Mouse (Mus musculus) stomach, postnatal 0 days (tissue): Measurements from ENCODE around the gene Tmbim1. TPM values are rescaled to one million over a fixed set of nuclear protein-coding genes. Genes with fewer than 3 reads are reported as not detected.

Experiments
- ATAC-seq: fragments of 200-750 bp; cut with Nextera tagmentation; 2 replicates; pipeline ENCODE4 v1.8.0; 2017; ENCODE audit not compliant: low FRiP score, low TSS enrichment
- DNase-seq: peaks from one replicate; pipeline ENCODE4 v3.0.0-alpha.2; 2016; ENCODE audit warnings: low spot score
- H3K27ac ChIP-seq: fragments of 300-500 bp; sonication (generic); replicated peaks from 2 replicates; pipeline ENCODE4 v1.5.1; 2014; ENCODE audit warnings: mild to moderate bottlenecking, control low read depth
- H3K27me3 ChIP-seq: fragments of 300-500 bp; sonication (generic); 2 replicates; pipeline ENCODE4 v1.6.1; 2014; ENCODE audit warnings: low read length; ENCODE audit not compliant: control insufficient read depth, insufficient read depth
- H3K36me3 ChIP-seq: fragments of 300-500 bp; sonication (generic); 2 replicates; pipeline ENCODE4 v1.6.1; 2014; ENCODE audit warnings: low read length, mixed read lengths; ENCODE audit not compliant: control insufficient read depth, insufficient read depth
- H3K4me1 ChIP-seq: fragments of 300-500 bp; sonication (generic); replicated peaks from 2 replicates; pipeline ENCODE4 v1.6.1; 2014; ENCODE audit warnings: antibody characterized with exemption; ENCODE audit not compliant: control insufficient read depth, insufficient read depth
- H3K4me2 ChIP-seq: fragments of 300-500 bp; sonication (generic); replicated peaks from 2 replicates; pipeline ENCODE4 v1.6.1; 2014; ENCODE audit warnings: low read depth, mild to moderate bottlenecking, control low read depth, moderate library complexity
- H3K4me3 ChIP-seq: fragments of 300-500 bp; sonication (generic); 2 replicates; pipeline ENCODE4 v1.5.1; 2014; ENCODE audit warnings: low read depth, low read length, control low read depth
- H3K9ac ChIP-seq: fragments of 300-500 bp; sonication (generic); 2 replicates; pipeline ENCODE4 v1.6.1; 2014; ENCODE audit warnings: mild to moderate bottlenecking, low read length, control low read depth, mixed read lengths
- H3K9me3 ChIP-seq: fragments of 300-500 bp; sonication (generic); 2 replicates; pipeline ENCODE4 v1.6.1; 2016; ENCODE audit warnings: low read length; ENCODE audit not compliant: control insufficient read depth
- CTCF ChIP-seq: IDR thresholded peaks from 2 replicates; pipeline ENCODE4 v1.5.1; 2016; ENCODE audit warnings: antibody characterized with exemption, low read depth, mild to moderate bottlenecking, moderate library complexity
- EP300 ChIP-seq: optimal IDR thresholded peaks from 2 replicates; pipeline ENCODE3; 2016; ENCODE audit warnings: antibody characterized with exemption
- WGBS: fragments of 180-500 bp; shearing (Covaris S2); extraction: QIAGEN DNeasy Blood & Tissue Kit; methylation state at CpG from one replicate; pipeline ENCODE4 v1.1.7; 2014; 5-methylcytosine and 5-hydroxymethylcytosine counted together
- polyA plus RNA-seq: library from polyadenylated mRNA; unstranded; fragments of >200 nt; fragmentation: Nextera tagmentation; extraction: Ambion mirVana; gene quantifications from 2 replicates; pipeline ENCODE4 v1.2.1, GENCODE M21; 2015

Gene Tmbim1
- polyA plus RNA-seq, 1 experiment from 2014 or later, result 109 TPM

DNA sequence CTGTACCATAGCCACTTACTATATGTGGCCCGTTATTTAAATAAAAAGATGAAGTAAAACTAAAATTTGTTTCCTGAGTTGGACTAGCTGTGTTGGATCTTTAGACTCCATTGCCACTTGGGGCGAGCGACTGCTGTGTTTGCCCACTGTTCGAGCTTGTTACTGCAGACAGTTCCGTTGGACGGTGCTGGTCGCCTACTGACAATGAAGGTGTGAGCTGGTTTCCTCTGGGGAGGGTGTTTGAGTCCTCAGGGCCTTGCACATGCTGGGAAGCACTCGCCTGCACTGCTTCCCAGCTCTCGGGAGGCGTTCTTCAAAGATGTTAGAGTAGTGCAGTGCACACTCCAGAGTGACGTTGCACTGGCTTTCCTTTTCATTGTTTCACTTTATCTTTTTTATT is 65.8 kb downstream of the Tmbim1 start:
- 24% methylated on average over 11 of the region's 11 CpGs for WGBS
- 0 out of 2 replicates have a peak, but pooled peaks cover 7% of the 10 kb centered on the region for H3K4me1 ChIP-seq
- peak overlapping the region; percentile 23 for H3K4me3 ChIP-seq
- no peak for DNase-seq
- no peaks in the 10 kb centered on the region for H3K27me3 ChIP-seq
- no peak for ATAC-seq
- H3K9ac ChIP-seq, result peak overlapping the region; percentile 41
- TF ChIP-seq CTCF (no peak), EP300 (no peak)
- H3K36me3 ChIP-seq, result no peaks in the 10 kb centered on the region
- peak overlapping the region; percentile 78 for H3K27ac ChIP-seq
- peak overlapping the region; percentile 77 for H3K4me2 ChIP-seq
- no peaks in the 10 kb centered on the region for H3K9me3 ChIP-seq

GRCm38 (mm10) chr1:74239162-74239561 is 66.3 kb downstream of the Tmbim1 start:
- Histone ChIP-seq H3K9ac (0 out of 2 replicates have a peak overlapping the region, but pooled peaks have one; percentile 41), H3K36me3 (no peaks in the 10 kb centered on the region), H3K4me1 (0 out of 2 replicates have a peak, but pooled peaks cover 7% of the 10 kb centered on the region), H3K4me2 (peak overlapping the region; percentile 77), H3K27me3 (no peaks in the 10 kb centered on the region), H3K4me3 (peak overlapping the region; percentile 23), H3K27ac (peak overlapping the region; percentile 78), H3K9me3 (no peaks in the 10 kb centered on the region)
- no peak for ATAC-seq
- 29% methylated on average over 7 of the region's 7 CpGs for WGBS
- DNase-seq, result no peak
- TF ChIP-seq CTCF (no peak), EP300 (no peak)

Other genes with a start within 250 kb of the Tmbim1 start
- gene Tns1, start 181.2 kb downstream of the Tmbim1 start, polyA plus RNA-seq, result 28.8 and 32.7 TPM in 2 replicates
- 0.13 and 0.19 TPM in 2 replicates for gene Rufy4, start 180.1 kb downstream of the Tmbim1 start, polyA plus RNA-seq
- 0.15 and 0.18 TPM in 2 replicates for gene Cxcr2, start 151.6 kb downstream of the Tmbim1 start, polyA plus RNA-seq
- 0.08 TPM in 1 of 2 replicates, not detected in the other for gene Cxcr1, start 111.0 kb downstream of the Tmbim1 start, polyA plus RNA-seq
- gene Arpc2, start 69.5 kb downstream of the Tmbim1 start, polyA plus RNA-seq, result 585 and 595 TPM in 2 replicates
- 0.51 and 0.63 TPM in 2 replicates for gene Gpbar1, start 27.1 kb downstream of the Tmbim1 start, polyA plus RNA-seq
- 154 and 157 TPM in 2 replicates for gene Aamp, start 20.9 kb downstream of the Tmbim1 start, polyA plus RNA-seq
- 84.8 and 88.2 TPM in 2 replicates for gene Pnkd, start 20.7 kb downstream of the Tmbim1 start, polyA plus RNA-seq
- 0.50 and 0.73 TPM in 2 replicates for gene Catip, start 56.5 kb upstream of the Tmbim1 start, polyA plus RNA-seq
- gene Slc11a1, start 69.6 kb upstream of the Tmbim1 start, polyA plus RNA-seq, result 3.0 and 3.8 TPM in 2 replicates
- gene Ctdsp1, start 85.9 kb upstream of the Tmbim1 start, polyA plus RNA-seq, result 45.2 and 47.4 TPM in 2 replicates
- 11.1 and 12.8 TPM in 2 replicates for gene Vil1, start 103.8 kb upstream of the Tmbim1 start, polyA plus RNA-seq
- 23.7 and 25.4 TPM in 2 replicates for gene Cnot9, start 200.4 kb upstream of the Tmbim1 start, polyA plus RNA-seq
- 0.31 and 0.36 TPM in 2 replicates for gene Plcd4, start 237.3 kb upstream of the Tmbim1 start, polyA plus RNA-seq
- 7.7 and 8.3 TPM in 2 replicates for gene Usp37, start 238.7 kb upstream of the Tmbim1 start, polyA plus RNA-seq